Mouse (Mus musculus): ENCODE data around the gene Gm10570.

DNA sequence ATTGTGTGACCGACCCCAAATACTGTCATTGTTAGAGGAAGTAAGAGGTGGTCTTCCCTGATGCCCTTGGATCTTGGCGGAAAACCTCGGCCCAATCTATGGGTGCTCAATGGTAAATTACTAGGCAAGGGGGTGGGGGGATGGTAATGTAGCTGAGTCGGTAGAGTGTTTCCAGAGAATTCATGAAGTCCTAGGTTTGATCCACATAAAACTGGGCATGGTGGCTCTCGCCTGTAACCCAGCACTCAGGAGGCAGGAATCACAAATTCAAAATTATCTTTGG is 32.7 kb downstream of the Gm10570 start:
- TF ChIP-seq CTCF (IDR thresholded peaks at IDR 0.05; ENCODE audit: low read depth) (no peak), EP300 (IDR thresholded peaks at IDR 0.05; ENCODE audit: low read depth) (no peak)
